Mouse (Mus musculus) embryonic facial prominence, embryonic 13.5 days (tissue): ENCODE measurements at regions not wholly inside any gene's neighbourhood (a gene's known extent, or its start where the extent isn't known, plus 50 kb on each side); places are given as distances from the start of the nearest gene placed in this dataset.

Experiments used
- ATAC-seq: fragments of 200-750 bp; cut with Nextera tagmentation; 2 replicates; pipeline ENCODE4 v1.8.0; 2017; ENCODE audit warnings: low read depth; ENCODE audit not compliant: insufficient number of reproducible peaks, insufficient read depth, low FRiP score, low TSS enrichment
- H3K27ac ChIP-seq: fragments of 300-500 bp; sonication (generic); 2 replicates; pipeline ENCODE4 v1.5.1; 2015; ENCODE audit warnings: moderate library complexity, mild to moderate bottlenecking, inconsistent platforms
- H3K27me3 ChIP-seq: fragments of 300-500 bp; sonication (generic); 2 replicates; pipeline ENCODE4 v1.6.1; 2015; ENCODE audit warnings: mild to moderate bottlenecking, inconsistent platforms
- H3K36me3 ChIP-seq: fragments of 300-500 bp; sonication (generic); 2 replicates; pipeline ENCODE4 v1.6.1; 2015; ENCODE audit warnings: mild to moderate bottlenecking, inconsistent platforms
- H3K4me1 ChIP-seq: fragments of 300-500 bp; sonication (generic); 2 replicates; pipeline ENCODE4 v1.6.1; 2015; ENCODE audit warnings: inconsistent platforms
- H3K4me2 ChIP-seq: fragments of 300-500 bp; sonication (generic); 2 replicates; pipeline ENCODE4 v1.6.1; 2015; ENCODE audit warnings: moderate library complexity, mild to moderate bottlenecking, inconsistent platforms
- H3K4me3 ChIP-seq: fragments of 300-500 bp; sonication (generic); 2 replicates; pipeline ENCODE4 v1.5.1; 2015; ENCODE audit warnings: mild to moderate bottlenecking, inconsistent platforms
- H3K9ac ChIP-seq: fragments of 300-500 bp; sonication (generic); 2 replicates; pipeline ENCODE4 v1.6.1; 2015; ENCODE audit warnings: mild to moderate bottlenecking, inconsistent platforms
- H3K9me3 ChIP-seq: fragments of 300-500 bp; sonication (generic); 2 replicates; pipeline ENCODE4 v1.6.1; 2016; ENCODE audit warnings: inconsistent platforms
- WGBS: fragments of 180-500 bp; shearing (Covaris S2); methylation state at CpG from one replicate; pipeline ENCODE4 v1.1.7; 2015; ENCODE audit warnings: mixed read lengths; 5-methylcytosine and 5-hydroxymethylcytosine counted together

GRCm38 (mm10) chr5:64621386-64621785 lies 181.8 kb upstream of the Klf3 start:
- H3K27me3 ChIP-seq = no peaks in the 10 kb centered on the region
- no peaks in the 10 kb centered on the region for H3K9me3 ChIP-seq
- no peak overlapping the region for H3K4me3 ChIP-seq
- H3K9ac ChIP-seq = no peak overlapping the region
- no peak for ATAC-seq
- no peaks in the 10 kb centered on the region for H3K36me3 ChIP-seq
- WGBS = 90% methylated on average over 1 of the region's 1 CpGs
- peaks cover 18% of the 10 kb centered on the region for H3K4me1 ChIP-seq
- no peak overlapping the region for H3K4me2 ChIP-seq
- no peak overlapping the region for H3K27ac ChIP-seq

- 60% methylated on average over 3 of the region's 3 CpGs for WGBS
- Histone ChIP-seq H3K9me3 (no peaks in the 10 kb centered on the region), H3K9ac (no peak overlapping the region), H3K4me3 (no peak overlapping the region), H3K36me3 (no peaks in the 10 kb centered on the region), H3K27ac (no peak overlapping the region), H3K27me3 (no peaks in the 10 kb centered on the region), H3K4me1 (peaks cover 22% of the 10 kb centered on the region), H3K4me2 (no peak overlapping the region)
- ATAC-seq = no peak
Observed at GRCm38 (mm10) chr5:64623653-64624052, 179.5 kb upstream of the Klf3 start.

- no peak overlapping the region for H3K4me3 ChIP-seq
- peaks cover 22% of the 10 kb centered on the region for H3K4me1 ChIP-seq
- 85% methylated on average over 6 of the region's 6 CpGs for WGBS
- no peak overlapping the region for H3K9ac ChIP-seq
- no peak overlapping the region for H3K4me2 ChIP-seq
- H3K27me3 ChIP-seq = no peaks in the 10 kb centered on the region
- no peak overlapping the region for H3K27ac ChIP-seq
- H3K9me3 ChIP-seq = no peaks in the 10 kb centered on the region
- ATAC-seq = no peak
- H3K36me3 ChIP-seq = no peaks in the 10 kb centered on the region
Observed at GRCm38 (mm10) chr5:64624205-64624604, 179.0 kb upstream of the Klf3 start.

- Histone ChIP-seq H3K4me1 (peaks cover 22% of the 10 kb centered on the region), H3K9ac (no peak overlapping the region), H3K4me2 (0 out of 2 replicates have a peak overlapping the region, but pooled peaks have one; percentile 16), H3K4me3 (no peak overlapping the region), H3K27ac (no peak overlapping the region; the same call in 1 of the 2 replicates), H3K36me3 (no peaks in the 10 kb centered on the region), H3K27me3 (no peaks in the 10 kb centered on the region), H3K9me3 (no peaks in the 10 kb centered on the region)
- WGBS = 52% methylated on average over 4 of the region's 4 CpGs
- no peak for ATAC-seq
Observed at GRCm38 (mm10) chr5:64625421-64625820, 177.8 kb upstream of the Klf3 start.

GRCm38 (mm10) chr5:64625841-64626298 lies 177.3 kb upstream of the Klf3 start:
- no peak overlapping the region for H3K4me3 ChIP-seq
- H3K4me1 ChIP-seq = peaks cover 22% of the 10 kb centered on the region
- peak overlapping the region; percentile 16; the same call in 1 of the 2 replicates for H3K4me2 ChIP-seq
- H3K9ac ChIP-seq = no peak overlapping the region
- WGBS = 41% methylated on average over 6 of the region's 6 CpGs
- no peaks in the 10 kb centered on the region for H3K27me3 ChIP-seq
- no peaks in the 10 kb centered on the region for H3K36me3 ChIP-seq
- H3K27ac ChIP-seq = no peak overlapping the region
- H3K9me3 ChIP-seq = no peaks in the 10 kb centered on the region
- ATAC-seq = no peak

- no peak overlapping the region for H3K27ac ChIP-seq
- no peaks in the 10 kb centered on the region for H3K27me3 ChIP-seq
- H3K9me3 ChIP-seq = no peaks in the 10 kb centered on the region
- 27% methylated on average over 9 of the region's 9 CpGs for WGBS
- H3K4me1 ChIP-seq = peaks cover 22% of the 10 kb centered on the region
- H3K9ac ChIP-seq = no peak overlapping the region
- H3K36me3 ChIP-seq = no peaks in the 10 kb centered on the region
- H3K4me2 ChIP-seq = peak overlapping the region; percentile 16; the same call in 1 of the 2 replicates
- H3K4me3 ChIP-seq = no peak overlapping the region
- peak; percentile 48 for ATAC-seq
Observed at GRCm38 (mm10) chr5:64626351-64626750, 176.8 kb upstream of the Klf3 start.

GRCm38 (mm10) chr5:64630582-64630981 lies 172.6 kb upstream of the Klf3 start:
- WGBS = 73% methylated on average over 2 of the region's 2 CpGs
- no peaks in the 10 kb centered on the region for H3K9me3 ChIP-seq
- H3K27ac ChIP-seq = no peak overlapping the region
- no peak overlapping the region for H3K9ac ChIP-seq
- H3K4me2 ChIP-seq = no peak overlapping the region
- H3K36me3 ChIP-seq = no peaks in the 10 kb centered on the region
- peaks cover 12% of the 10 kb centered on the region for H3K4me1 ChIP-seq
- H3K4me3 ChIP-seq = no peak overlapping the region
- no peaks in the 10 kb centered on the region for H3K27me3 ChIP-seq
- ATAC-seq = no peak

- Histone ChIP-seq H3K9me3 (no peaks in the 10 kb centered on the region), H3K4me1 (no peaks in the 10 kb centered on the region), H3K36me3 (no peaks in the 10 kb centered on the region), H3K27ac (no peak overlapping the region), H3K4me3 (no peak overlapping the region), H3K4me2 (no peak overlapping the region), H3K27me3 (no peaks in the 10 kb centered on the region), H3K9ac (no peak overlapping the region)
- 88% methylated on average over 5 of the region's 5 CpGs for WGBS
- ATAC-seq = no peak
Observed at GRCm38 (mm10) chr5:64632171-64632570, 171.0 kb upstream of the Klf3 start.

GRCm38 (mm10) chr5:64634008-64634407 lies 169.2 kb upstream of the Klf3 start:
- H3K4me1 ChIP-seq = no peaks in the 10 kb centered on the region
- no peak overlapping the region for H3K27ac ChIP-seq
- ATAC-seq = no peak
- no peak overlapping the region for H3K4me3 ChIP-seq
- H3K9ac ChIP-seq = no peak overlapping the region
- no peaks in the 10 kb centered on the region for H3K27me3 ChIP-seq
- no peaks in the 10 kb centered on the region for H3K36me3 ChIP-seq
- no peak overlapping the region for H3K4me2 ChIP-seq
- 70% methylated on average over 8 of the region's 8 CpGs for WGBS
- H3K9me3 ChIP-seq = 0 out of 2 replicates have a peak, but pooled peaks cover 3% of the 10 kb centered on the region

GRCm38 (mm10) chr5:64634721-64635120 lies 168.5 kb upstream of the Klf3 start:
- Histone ChIP-seq H3K4me2 (no peak overlapping the region), H3K9me3 (0 out of 2 replicates have a peak, but pooled peaks cover 3% of the 10 kb centered on the region), H3K36me3 (no peaks in the 10 kb centered on the region), H3K4me3 (no peak overlapping the region), H3K4me1 (no peaks in the 10 kb centered on the region), H3K9ac (no peak overlapping the region), H3K27ac (no peak overlapping the region), H3K27me3 (no peaks in the 10 kb centered on the region)
- ATAC-seq = no peak
- WGBS = 82% methylated on average over 4 of the region's 4 CpGs

GRCm38 (mm10) chr5:64636301-64636700 lies 166.9 kb upstream of the Klf3 start:
- WGBS = 94% methylated on average over 3 of the region's 3 CpGs
- no peak overlapping the region for H3K27ac ChIP-seq
- 0 out of 2 replicates have a peak, but pooled peaks cover 3% of the 10 kb centered on the region for H3K9me3 ChIP-seq
- no peak overlapping the region for H3K4me2 ChIP-seq
- no peak overlapping the region for H3K4me3 ChIP-seq
- H3K27me3 ChIP-seq = no peaks in the 10 kb centered on the region
- no peaks in the 10 kb centered on the region for H3K4me1 ChIP-seq
- H3K36me3 ChIP-seq = no peaks in the 10 kb centered on the region
- H3K9ac ChIP-seq = no peak overlapping the region
- ATAC-seq = no peak

- Histone ChIP-seq H3K27ac (no peak overlapping the region), H3K36me3 (no peaks in the 10 kb centered on the region), H3K9me3 (0 out of 2 replicates have a peak, but pooled peaks cover 3% of the 10 kb centered on the region), H3K27me3 (no peaks in the 10 kb centered on the region), H3K4me1 (peaks cover 12% of the 10 kb centered on the region), H3K9ac (no peak overlapping the region), H3K4me2 (no peak overlapping the region), H3K4me3 (no peak overlapping the region)
- 97% methylated on average over 1 of the region's 1 CpGs for WGBS
- ATAC-seq = no peak
Observed at GRCm38 (mm10) chr5:64643584-64643983, 159.6 kb upstream of the Klf3 start.
